Mouse (Mus musculus): ENCODE results near the gene Atp2a2.

- TF ChIP-seq CTCF (IDR thresholded peaks at IDR 0.05; ENCODE audit: low read depth, low read length) (no peak), POLR2A (IDR thresholded peaks at IDR 0.05; ENCODE audit: borderline replicate concordance, low read depth, low read length) (no peak)
Measured at GRCm38 (mm10) chr5:122439400-122440094, 62.5 kb downstream of the Atp2a2 start.

All from bone marrow macrophage, adult 2 months (primary cell).